Mouse (Mus musculus): Measurements from ENCODE around the gene Nrde2.
A peak's percentile ranks its signal among the peaks of the same experiment; 100 is the strongest.
"Not testable (repeated sequence)": the region's sequence is repeated elsewhere in the genome, so short reads cannot be mapped to it uniquely, and the experiment has no call there.

Gene Nrde2

DNA sequence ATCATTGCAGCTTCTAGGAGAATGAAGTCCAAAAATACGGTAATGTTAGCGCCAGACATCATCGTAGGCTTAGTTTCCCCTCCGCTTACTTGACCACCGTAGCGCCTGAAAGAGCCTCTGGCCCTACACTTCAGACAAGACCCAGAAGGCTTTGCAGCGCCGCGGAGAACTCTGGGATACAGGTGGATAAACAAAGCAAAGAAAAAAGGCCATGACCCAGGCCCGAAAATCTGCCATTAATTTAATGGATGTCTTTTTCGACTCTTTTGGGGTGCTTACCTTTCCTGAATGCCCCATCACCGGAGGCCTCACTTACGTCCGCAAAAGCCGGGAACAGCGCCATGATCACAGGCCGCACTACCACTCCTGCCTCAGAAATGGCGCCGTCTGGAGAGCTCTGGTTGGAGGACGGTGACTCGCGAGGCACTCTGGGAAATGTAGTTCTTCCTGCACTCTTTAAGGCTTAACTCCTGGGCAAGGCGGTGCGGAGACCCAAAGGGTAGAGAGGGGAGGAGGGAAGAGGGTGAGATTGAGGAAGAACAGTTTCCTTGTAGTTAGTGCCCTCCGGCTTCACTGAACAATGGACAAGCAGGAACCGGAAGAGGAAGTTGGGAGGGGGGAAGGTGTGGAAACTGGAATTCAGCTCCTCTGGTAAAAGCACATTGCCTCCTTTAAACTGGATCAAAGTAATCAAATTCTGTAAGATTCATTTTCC, at the start of gene Nrde2:
TSS of gene Nrde2 (minus strand) at position 393 of the 715 bp plus-strand sequence.
- peak; percentile 95 for DNase-seq (ENCODE audit: low read depth, low spot score)

- DNase-seq (ENCODE audit: low read depth, low spot score): no peak
Measured at GRCm38 (mm10) chr12:100206926-100207325, 47.5 kb upstream of the Nrde2 start.

- DNase-seq (ENCODE audit: low read depth, low spot score): no peak
Measured at GRCm38 (mm10) chr12:100206521-100206920, 47.1 kb upstream of the Nrde2 start.

GRCm38 (mm10) chr12:100205156-100205555, 45.7 kb upstream of the Nrde2 start:
- no peak for DNase-seq (ENCODE audit: low read depth, low spot score)

- DNase-seq (ENCODE audit: low read depth, low spot score): no peak
Measured at GRCm38 (mm10) chr12:100203759-100204158, 44.3 kb upstream of the Nrde2 start.

GRCm38 (mm10) chr12:100201838-100202237, 42.4 kb upstream of the Nrde2 start:
- peak; percentile 97 for DNase-seq (ENCODE audit: low read depth, low spot score)

DNA sequence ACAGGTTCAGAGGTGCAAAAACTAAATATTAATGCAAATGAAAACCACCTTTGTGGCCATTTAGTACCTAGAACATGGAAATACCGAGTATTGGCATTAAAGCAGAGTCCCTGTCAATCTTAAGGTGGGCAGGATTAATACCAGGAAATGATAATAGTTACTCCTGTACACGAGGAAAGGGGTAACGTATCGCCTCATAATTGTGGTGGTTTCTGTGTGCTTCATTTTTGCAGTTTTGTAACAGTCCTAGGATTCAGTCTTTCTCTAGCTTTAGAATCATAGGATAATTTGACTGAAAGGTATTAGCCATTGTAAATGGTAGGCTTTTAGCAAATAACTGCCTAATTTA, 41.9 kb upstream of the Nrde2 start:
- DNase-seq (ENCODE audit: low read depth, low spot score): no peak

DNA sequence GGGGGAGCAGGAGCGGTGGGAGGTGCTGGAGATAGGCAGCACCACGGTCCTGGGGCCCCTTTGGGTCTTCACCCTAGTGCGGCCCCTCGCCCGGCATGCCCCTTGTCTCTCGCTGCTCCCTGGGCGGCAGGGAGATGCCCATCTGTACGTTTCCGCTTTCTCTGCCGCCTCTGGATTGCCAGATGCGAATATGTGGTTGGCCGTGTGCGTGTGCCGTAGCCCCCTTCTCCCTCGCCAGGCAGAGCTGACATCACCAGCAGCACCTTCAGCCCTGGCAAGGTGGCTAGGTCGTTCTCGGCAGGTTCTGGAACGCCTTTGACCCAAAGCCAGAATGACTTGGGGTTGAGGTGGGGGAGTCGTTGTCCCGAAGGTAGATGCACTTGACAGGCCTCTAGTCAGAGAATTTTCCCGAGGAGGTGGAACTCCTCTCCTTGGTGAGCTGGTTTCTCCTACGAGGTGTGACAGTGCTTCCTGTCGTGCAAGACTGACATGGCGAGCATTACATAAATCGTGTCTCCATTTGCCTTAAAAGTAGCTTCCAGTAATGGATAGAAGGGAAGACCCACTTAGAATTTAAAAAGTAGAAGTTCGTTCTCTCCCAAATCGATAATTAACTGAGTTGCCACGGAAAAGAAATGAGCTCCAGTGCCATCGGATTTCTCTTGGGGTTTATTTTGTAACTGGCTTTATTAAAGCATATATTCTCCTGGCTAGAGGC, 41.4 kb upstream of the Nrde2 start:
- no peak for DNase-seq (ENCODE audit: low read depth, low spot score)

DNA sequence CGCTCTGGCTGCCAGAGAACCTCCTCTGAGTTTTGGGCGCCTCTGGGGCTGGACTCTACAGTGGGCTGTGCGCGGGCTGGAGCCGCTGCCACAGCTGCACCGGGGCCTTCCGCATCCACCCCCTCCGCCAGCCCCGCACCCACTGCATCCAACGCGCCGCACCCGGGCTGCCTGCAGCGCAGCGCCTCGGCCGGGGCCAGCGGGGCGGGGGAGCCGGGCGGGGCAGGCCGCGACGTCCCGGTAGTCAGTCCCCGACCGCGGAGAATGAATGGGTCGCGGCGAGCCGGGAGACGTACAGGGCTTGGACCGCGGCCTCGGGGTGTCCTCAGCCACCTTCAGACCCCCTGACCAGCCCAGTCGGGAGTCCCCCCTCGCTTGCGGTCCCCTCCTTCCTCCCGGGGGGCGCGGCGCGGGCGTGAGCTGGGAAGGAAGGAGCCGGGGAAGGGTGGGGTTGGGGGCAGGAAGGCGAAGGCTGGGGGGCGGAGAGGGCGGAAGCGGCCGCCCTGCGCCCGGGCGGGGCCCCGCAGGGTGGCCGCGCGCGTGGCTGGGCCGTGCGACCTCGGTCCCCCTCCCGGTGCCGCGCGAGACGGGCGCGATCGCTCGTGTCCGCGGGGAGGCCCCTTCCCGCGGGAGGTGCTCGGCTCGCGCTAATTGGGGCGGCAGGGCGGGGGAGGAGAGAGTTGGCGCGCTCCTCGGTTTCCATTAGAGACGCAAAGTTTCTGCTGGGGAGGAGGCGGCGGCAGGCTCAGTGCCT, 40.6 kb upstream of the Nrde2 start:
- DNase-seq (ENCODE audit: low read depth, low spot score): no peak

DNA sequence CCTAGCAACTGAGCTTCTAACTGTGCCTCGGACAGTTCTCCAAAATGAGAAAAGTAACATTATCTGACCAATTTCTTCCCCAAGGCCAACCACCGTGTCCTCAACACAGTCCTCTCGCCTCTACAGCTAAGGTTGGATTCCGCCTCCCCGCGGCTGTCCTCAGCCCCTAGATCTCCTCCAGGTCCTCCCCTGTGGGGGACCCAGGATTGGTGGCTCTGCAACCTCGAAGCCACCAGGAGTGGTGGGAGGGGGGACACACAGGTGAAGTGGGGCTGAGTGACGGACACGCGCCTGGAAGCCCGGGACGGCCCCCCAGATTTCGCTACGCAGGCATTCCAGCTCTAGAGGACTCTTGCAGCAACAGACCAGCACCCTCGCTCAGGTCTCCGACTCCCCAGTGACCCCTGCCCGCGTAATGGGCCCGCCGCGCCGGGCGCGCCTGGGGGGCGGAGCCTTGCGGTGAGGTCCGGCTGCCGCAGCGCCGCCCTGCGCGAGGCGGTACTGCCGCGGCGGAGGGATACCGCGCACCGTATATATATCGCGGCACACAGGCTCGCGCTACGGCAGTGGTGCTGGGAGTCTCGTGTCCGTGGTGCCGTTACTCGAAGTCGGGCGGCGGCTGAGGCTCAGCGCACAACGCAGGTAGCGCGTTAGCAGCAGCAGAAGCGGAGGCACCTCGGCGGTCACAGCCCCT, 39.7 kb upstream of the Nrde2 start, which contains the start of gene Calm1:
TSS of gene Calm1 (plus strand) at position 469 of the 694 bp plus-strand sequence.
- peak; percentile 96 for DNase-seq (ENCODE audit: low read depth, low spot score)

GRCm38 (mm10) chr12:100196786-100197185, 37.3 kb upstream of the Nrde2 start:
- no peak for DNase-seq (ENCODE audit: low read depth, low spot score)

- DNase-seq (ENCODE audit: low read depth, low spot score): peak; percentile 49
Measured at GRCm38 (mm10) chr12:100194181-100194580, 34.7 kb upstream of the Nrde2 start.

- DNase-seq (ENCODE audit: low read depth, low spot score): no peak
Measured at GRCm38 (mm10) chr12:100190802-100191201, 31.3 kb upstream of the Nrde2 start.

GRCm38 (mm10) chr12:100187756-100188430, 28.4 kb upstream of the Nrde2 start:
- DNase-seq (ENCODE audit: low read depth, low spot score): peak; percentile 60

DNA sequence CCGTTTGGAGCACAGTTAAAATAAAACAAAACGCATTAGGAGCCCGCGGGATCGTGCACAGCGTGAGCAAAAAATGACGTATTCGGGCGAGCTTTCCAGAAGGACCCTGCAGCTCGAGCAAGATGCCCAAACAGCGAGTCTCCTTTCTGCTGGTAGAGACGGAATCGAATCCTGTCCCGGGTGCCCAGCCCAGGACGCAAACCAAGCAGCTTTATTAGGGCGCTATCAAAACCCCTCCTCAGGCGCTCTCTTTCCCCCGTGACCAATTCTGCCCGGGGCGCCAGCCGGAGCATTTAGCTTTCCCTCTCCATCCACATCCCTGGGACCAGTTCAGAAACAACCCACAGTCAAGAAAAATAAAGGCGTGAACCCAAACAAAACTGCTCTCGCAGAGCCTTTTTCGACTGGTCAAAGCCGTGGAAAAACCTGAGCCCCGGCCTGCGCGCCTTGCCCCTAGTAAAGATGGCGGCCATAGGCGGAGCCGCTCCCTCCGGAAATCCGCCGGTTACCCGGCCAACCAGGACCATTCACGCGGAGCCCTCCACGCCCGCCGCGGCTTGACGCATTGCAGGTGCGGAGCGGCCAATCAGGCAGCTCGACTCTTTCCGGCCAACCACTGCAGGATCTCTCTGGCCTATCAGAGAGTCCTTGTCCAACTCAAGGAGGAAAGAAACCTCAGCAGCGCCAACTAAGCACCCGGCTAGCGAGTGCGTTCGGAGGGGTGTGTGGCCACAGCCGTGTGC, 27.7 kb upstream of the Nrde2 start:
- peak; percentile 99 for DNase-seq (ENCODE audit: low read depth, low spot score)

- DNase-seq (ENCODE audit: low read depth, low spot score): peak; percentile 60
Measured at GRCm38 (mm10) chr12:100186376-100186775, 26.9 kb upstream of the Nrde2 start.

DNA sequence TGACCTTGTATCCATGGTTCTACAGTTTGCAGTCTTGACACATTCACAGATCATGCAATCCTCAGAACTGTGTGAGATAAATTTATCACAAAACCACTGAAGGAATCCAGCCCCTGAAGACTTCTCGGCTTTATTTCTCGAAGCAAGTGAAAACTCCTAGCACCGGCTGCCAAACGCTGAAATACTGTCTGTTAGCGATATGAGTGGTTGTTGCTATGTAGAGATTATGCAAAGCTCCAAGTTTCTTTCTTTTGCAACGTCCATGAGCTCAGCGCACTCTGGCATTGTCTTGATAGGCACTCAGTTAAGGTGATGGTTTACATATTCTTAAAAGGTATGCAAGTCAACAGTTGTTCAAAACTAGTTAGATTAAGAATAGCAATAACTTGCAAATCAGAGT, 26.4 kb upstream of the Nrde2 start:
- no peak for DNase-seq (ENCODE audit: low read depth, low spot score)

DNA sequence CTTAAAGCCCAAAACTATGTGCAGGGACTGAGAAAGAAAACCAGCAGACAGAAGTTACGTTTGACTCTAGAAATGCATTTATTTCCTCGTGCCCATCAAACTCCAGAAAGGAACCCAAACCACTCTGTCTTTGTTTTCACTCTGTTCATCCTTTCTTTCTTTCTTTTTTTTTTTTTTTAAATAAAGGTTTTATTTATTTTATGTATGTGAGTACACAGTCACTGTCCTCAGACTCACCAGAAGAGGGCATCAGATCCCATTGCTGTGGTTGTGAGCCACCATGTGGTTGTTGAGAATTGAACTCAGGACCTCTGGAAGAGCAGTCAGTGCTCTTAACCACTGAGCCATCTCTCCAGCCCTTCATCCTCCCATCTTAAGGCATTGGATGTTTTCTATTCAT, 25.5 kb upstream of the Nrde2 start:
- not testable (repeated sequence) for DNase-seq (ENCODE audit: low read depth, low spot score)

DNA sequence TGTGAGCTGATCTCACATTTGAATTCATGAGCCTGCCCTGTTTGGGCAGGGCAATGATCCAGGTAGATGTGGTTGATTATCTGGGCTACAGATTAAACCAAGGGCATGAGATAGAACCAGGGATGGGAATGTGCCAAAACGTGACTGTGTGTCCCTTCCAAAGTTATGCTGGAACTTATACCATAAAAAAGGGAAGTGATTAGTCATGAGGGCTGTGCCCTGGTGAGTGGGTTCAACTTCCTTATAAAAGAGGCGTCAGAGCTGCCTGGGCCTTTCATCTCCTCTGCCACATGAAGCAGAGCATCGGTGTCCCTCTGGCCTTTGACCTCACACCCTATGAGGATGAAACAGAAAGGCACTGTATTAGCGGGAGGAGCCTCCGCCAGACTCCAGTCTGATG, 24.5 kb upstream of the Nrde2 start:
- DNase-seq (ENCODE audit: low read depth, low spot score): no peak

DNA sequence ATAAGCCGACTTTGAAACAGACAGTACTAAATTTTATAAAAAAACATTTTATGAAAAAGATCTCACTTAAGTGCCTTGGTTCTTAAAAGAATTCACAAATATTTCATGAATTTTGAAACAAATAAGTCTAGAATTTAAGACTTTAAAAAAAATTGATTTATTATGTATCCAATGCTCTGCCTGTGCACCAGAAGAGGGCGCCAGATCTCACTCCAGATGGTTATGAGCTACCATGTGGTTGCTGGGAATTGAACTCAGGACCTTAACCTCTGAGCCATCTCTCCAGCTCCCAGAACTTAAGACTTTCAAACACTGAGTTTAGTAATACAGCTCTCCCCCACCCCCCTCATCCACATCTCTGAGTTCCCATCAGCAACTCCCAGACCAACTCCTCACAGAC, 23.2 kb upstream of the Nrde2 start:
- peak; percentile 69 for DNase-seq (ENCODE audit: low read depth, low spot score)

GRCm38 (mm10) chr12:100180802-100181201, 21.3 kb upstream of the Nrde2 start:
- DNase-seq (ENCODE audit: low read depth, low spot score): peak; percentile 93
